Mouse (Mus musculus) neural tube, embryonic 13.5 days (tissue): ENCODE results near the gene Cmtm3. TPM values are rescaled to one million over a fixed set of nuclear protein-coding genes. Genes with fewer than 3 reads are reported as not detected.

Experiments used
- ATAC-seq: fragments of 200-750 bp; cut with Nextera tagmentation; 2 replicates; pipeline ENCODE4 v1.8.0; 2017; ENCODE audit warnings: low read depth, mild to moderate bottlenecking, moderate TSS enrichment, moderate library complexity
- H3K27ac ChIP-seq: fragments of 300-500 bp; sonication (generic); replicated peaks from 2 replicates; pipeline ENCODE4 v1.5.1; 2015; ENCODE audit warnings: moderate library complexity, mild to moderate bottlenecking, inconsistent platforms
- H3K27me3 ChIP-seq: fragments of 300-500 bp; sonication (generic); 2 replicates; pipeline ENCODE4 v1.6.1; 2015; ENCODE audit warnings: mild to moderate bottlenecking, inconsistent platforms
- H3K36me3 ChIP-seq: fragments of 300-500 bp; sonication (generic); 2 replicates; pipeline ENCODE4 v1.6.1; 2015; ENCODE audit warnings: mild to moderate bottlenecking, inconsistent platforms
- H3K4me1 ChIP-seq: fragments of 300-500 bp; sonication (generic); replicated peaks from 2 replicates; pipeline ENCODE4 v1.6.1; 2015; ENCODE audit warnings: inconsistent platforms
- H3K4me2 ChIP-seq: fragments of 300-500 bp; sonication (generic); 2 replicates; pipeline ENCODE4 v1.6.1; 2015; ENCODE audit warnings: inconsistent platforms, mild to moderate bottlenecking, moderate library complexity
- H3K4me3 ChIP-seq: fragments of 300-500 bp; sonication (generic); 2 replicates; pipeline ENCODE4 v1.5.1; 2015; ENCODE audit warnings: mild to moderate bottlenecking, inconsistent platforms
- H3K9ac ChIP-seq: fragments of 300-500 bp; sonication (generic); 2 replicates; pipeline ENCODE4 v1.6.1; 2015; ENCODE audit warnings: moderate library complexity, mild to moderate bottlenecking, inconsistent platforms
- H3K9me3 ChIP-seq: fragments of 300-500 bp; sonication (generic); 2 replicates; pipeline ENCODE4 v1.6.1; 2016; ENCODE audit warnings: inconsistent platforms
- WGBS: fragments of 180-500 bp; shearing (Covaris S2); methylation state at CpG from one replicate; pipeline ENCODE4 v1.1.7; 2015; 5-methylcytosine and 5-hydroxymethylcytosine counted together
- polyA plus RNA-seq: library from polyadenylated mRNA; unstranded; fragments of >200 nt; fragmentation: Nextera tagmentation; extraction: Ambion mirVana; gene quantifications from 2 replicates; pipeline ENCODE4 v1.2.1, GENCODE M21; 2015

The Cmtm3 gene
- polyA plus RNA-seq, 1 experiment from 2014 or later = 54.3 TPM

- H3K9ac ChIP-seq = no peak overlapping the region
- WGBS = 74% methylated on average over 11 of the region's 11 CpGs
Observed at GRCm38 (mm10) chr8:104374269-104374668, 35.1 kb downstream of the Cmtm3 start.

GRCm38 (mm10) chr8:104374864-104375846 is 35.9 kb downstream of the Cmtm3 start:
- Histone ChIP-seq H3K9me3 (no peaks in the 10 kb centered on the region), H3K27ac (0 out of 2 replicates have a peak overlapping the region, but pooled peaks have one; percentile 5), H3K4me3 (no peak overlapping the region), H3K4me1 (peaks cover 27% of the 10 kb centered on the region), H3K9ac (0 out of 2 replicates have a peak overlapping the region, but pooled peaks have one; percentile 31), H3K36me3 (no peaks in the 10 kb centered on the region), H3K4me2 (no peak overlapping the region), H3K27me3 (no peaks in the 10 kb centered on the region)
- ATAC-seq = no peak
- WGBS = 44% methylated on average over 14 of the region's 14 CpGs

More at GRCm38 (mm10) chr8:104374269-104374668, 35.1 kb downstream of the Cmtm3 start:
- Histone ChIP-seq H3K4me2 (no peak overlapping the region), H3K36me3 (no peaks in the 10 kb centered on the region), H3K4me1 (peaks cover 32% of the 10 kb centered on the region), H3K27me3 (no peaks in the 10 kb centered on the region), H3K27ac (no peak overlapping the region), H3K4me3 (no peak overlapping the region), H3K9me3 (no peaks in the 10 kb centered on the region)
- ATAC-seq = no peak

DNA sequence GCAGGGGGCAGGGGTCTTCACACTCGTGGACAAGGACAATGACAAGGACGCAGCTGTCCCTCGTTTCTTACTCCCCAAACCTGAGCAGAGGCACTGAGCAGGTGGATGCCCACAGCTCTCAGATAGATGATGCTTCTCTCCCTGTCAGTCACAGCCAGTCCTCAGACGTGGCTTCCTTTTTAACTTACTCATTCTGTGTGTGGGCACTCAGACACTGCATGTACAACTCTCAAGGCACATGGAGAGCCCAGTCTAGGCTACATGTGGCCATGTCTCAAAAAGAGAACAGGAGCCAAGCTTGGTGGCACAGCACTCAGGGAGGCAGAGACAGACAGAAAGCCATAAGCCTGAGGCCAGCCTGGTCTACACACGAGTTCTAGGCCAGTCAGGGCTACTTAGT is 36.7 kb downstream of the Cmtm3 start:
- Histone ChIP-seq H3K9ac (0 out of 2 replicates have a peak overlapping the region, but pooled peaks have one; percentile 31), H3K9me3 (no peaks in the 10 kb centered on the region), H3K27ac (no peak overlapping the region), H3K36me3 (no peaks in the 10 kb centered on the region), H3K4me1 (peaks cover 27% of the 10 kb centered on the region), H3K4me3 (no peak overlapping the region), H3K27me3 (no peaks in the 10 kb centered on the region), H3K4me2 (no peak overlapping the region)
- ATAC-seq = no peak
- 58% methylated on average over 5 of the region's 5 CpGs for WGBS

DNA sequence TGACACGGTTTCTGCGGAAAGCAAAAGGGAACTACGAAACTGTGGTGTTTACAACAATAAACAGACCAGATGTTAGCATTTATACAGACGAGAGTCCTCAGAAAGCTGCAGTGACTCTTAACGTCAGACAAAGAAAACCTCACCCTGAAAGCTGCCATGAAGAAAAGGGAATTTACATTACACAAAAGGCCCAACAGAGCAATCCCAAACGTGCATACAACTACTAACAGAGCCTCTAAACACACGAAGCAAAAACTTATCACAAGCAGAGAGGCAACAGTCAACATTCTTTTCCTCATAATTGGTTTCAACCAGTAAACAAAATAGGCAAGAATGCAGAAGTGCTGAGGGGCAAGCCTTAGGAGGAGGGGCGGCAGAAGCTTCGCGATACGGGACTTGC is 37.5 kb downstream of the Cmtm3 start:
- Histone ChIP-seq H3K9me3 (no peaks in the 10 kb centered on the region), H3K4me3 (no peak overlapping the region), H3K27ac (no peak overlapping the region), H3K4me2 (no peak overlapping the region), H3K9ac (0 out of 2 replicates have a peak overlapping the region, but pooled peaks have one; percentile 6), H3K4me1 (peaks cover 28% of the 10 kb centered on the region), H3K36me3 (no peaks in the 10 kb centered on the region), H3K27me3 (no peaks in the 10 kb centered on the region)
- ATAC-seq = no peak
- WGBS = 34% methylated on average over 11 of the region's 11 CpGs

DNA sequence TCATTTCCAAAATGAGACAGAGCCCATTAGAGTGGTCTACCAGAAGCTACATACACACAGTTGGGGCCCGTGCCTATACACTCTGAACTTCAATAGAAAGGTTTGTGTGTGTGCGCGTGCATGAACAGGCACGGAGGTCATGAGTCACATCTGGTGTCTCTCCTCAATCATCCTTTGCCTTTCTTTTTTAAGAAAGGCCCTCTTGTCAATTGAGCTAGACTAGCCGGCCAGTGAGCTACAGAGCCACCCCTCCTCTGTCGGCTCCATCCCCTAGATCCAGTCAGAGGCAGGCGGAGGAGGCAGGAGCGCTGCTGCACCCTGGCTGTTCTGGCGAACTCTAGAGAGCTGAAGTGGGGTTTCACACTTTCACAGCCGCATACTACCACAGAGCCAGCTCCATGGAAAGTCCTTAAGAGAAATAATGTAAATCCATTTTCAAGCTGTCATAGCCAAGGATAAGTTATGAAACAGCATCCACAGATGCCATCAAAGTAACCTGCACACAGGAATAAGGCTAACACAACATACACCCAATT is 40.2 kb downstream of the Cmtm3 start:
- no peak overlapping the region for H3K9ac ChIP-seq

DNA sequence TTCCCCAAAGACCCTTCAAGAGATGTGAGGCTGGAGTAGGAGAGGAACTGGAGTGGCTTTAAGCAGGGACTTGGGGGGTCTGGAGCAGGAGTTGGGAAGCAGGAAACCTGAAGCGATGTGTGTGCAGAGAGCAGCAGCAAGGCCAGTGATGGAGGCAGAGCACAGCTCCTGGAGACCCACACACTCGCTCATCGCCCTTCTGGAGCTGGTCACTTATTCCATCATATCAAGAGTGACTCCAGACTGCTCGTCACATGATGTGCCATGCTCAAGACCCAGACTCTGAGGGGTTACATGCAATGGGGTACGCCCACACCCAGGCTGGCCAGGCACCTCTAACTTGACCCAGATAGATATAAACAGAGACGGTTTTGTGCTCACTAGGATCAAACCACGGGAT is 41.1 kb downstream of the Cmtm3 start:
- no peaks in the 10 kb centered on the region for H3K9me3 ChIP-seq
- H3K4me2 ChIP-seq = no peak overlapping the region
- WGBS = 89% methylated on average over 7 of the region's 7 CpGs
- H3K4me1 ChIP-seq = peaks cover 30% of the 10 kb centered on the region
- no peak for ATAC-seq
- H3K27ac ChIP-seq = no peak overlapping the region
- H3K27me3 ChIP-seq = no peaks in the 10 kb centered on the region
- H3K4me3 ChIP-seq = no peak overlapping the region
- H3K9ac ChIP-seq = no peak overlapping the region
- no peaks in the 10 kb centered on the region for H3K36me3 ChIP-seq

More for the DNA sequence above, 40.2 kb downstream of the Cmtm3 start:
- Histone ChIP-seq H3K27ac (no peak overlapping the region), H3K4me3 (no peak overlapping the region), H3K4me1 (peaks cover 38% of the 10 kb centered on the region), H3K27me3 (no peaks in the 10 kb centered on the region), H3K9me3 (no peaks in the 10 kb centered on the region), H3K36me3 (no peaks in the 10 kb centered on the region), H3K4me2 (no peak overlapping the region)
- ATAC-seq = no peak
- 31% methylated on average over 10 of the region's 10 CpGs for WGBS

DNA sequence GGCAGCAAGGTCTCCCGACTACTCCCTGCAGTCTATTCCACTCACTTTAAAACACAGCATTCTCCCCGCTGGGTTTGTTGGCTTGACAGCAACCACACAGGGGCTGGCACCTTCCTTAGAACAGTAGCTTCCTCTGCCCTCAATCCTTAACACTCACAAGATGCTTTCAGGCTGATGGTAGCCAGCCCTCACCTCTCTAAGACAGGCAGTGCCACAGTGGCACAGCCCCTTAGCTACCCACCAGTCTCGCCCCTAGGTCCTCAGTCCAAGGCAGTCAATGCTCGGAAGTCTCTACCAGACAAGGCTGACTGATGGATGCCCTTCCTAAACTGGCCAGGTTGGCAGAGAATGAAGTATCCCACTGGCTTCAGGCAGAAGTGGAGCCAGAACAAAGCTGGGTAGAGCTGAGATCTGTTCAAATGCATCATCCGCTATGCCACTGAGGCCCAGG is 41.8 kb downstream of the Cmtm3 start:
- Histone ChIP-seq H3K4me3 (no peak overlapping the region), H3K4me1 (peaks cover 23% of the 10 kb centered on the region), H3K27ac (no peak overlapping the region), H3K9me3 (no peaks in the 10 kb centered on the region), H3K27me3 (no peaks in the 10 kb centered on the region), H3K4me2 (no peak overlapping the region), H3K36me3 (no peaks in the 10 kb centered on the region), H3K9ac (no peak overlapping the region)
- no peak for ATAC-seq
- 85% methylated on average over 5 of the region's 5 CpGs for WGBS

- H3K4me2 ChIP-seq = no peak overlapping the region
- 91% methylated on average over 2 of the region's 2 CpGs for WGBS
- peaks cover 36% of the 10 kb centered on the region for H3K4me1 ChIP-seq
- no peaks in the 10 kb centered on the region for H3K36me3 ChIP-seq
- no peak overlapping the region for H3K27ac ChIP-seq
- no peaks in the 10 kb centered on the region for H3K27me3 ChIP-seq
- ATAC-seq = no peak
- H3K4me3 ChIP-seq = no peak overlapping the region
- H3K9me3 ChIP-seq = no peaks in the 10 kb centered on the region
- no peak overlapping the region for H3K9ac ChIP-seq
Observed at GRCm38 (mm10) chr8:104383296-104383695, 44.1 kb downstream of the Cmtm3 start.

DNA sequence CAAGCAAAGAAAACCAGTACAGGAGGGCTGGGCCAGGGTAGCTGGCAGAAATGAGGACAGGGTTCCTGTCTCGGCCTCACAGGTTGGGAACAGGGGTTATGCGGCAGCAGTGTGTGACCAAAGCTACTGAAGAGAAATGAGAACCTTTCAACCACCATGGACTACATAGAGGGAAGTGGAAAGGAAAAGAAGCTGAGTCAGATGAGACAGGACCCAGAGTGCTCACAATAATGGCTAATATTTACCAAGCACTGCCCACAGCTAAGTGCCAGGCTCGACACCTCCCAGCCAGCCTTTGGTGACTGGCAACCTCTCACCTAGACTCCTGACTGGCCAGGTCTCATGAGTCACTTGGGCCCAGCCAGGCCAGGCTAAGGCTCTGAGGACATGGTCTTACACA is 44.8 kb downstream of the Cmtm3 start:
- H3K36me3 ChIP-seq = no peaks in the 10 kb centered on the region
- H3K4me3 ChIP-seq = no peak overlapping the region
- WGBS = 68% methylated on average over 3 of the region's 3 CpGs
- H3K27me3 ChIP-seq = no peaks in the 10 kb centered on the region
- no peak overlapping the region for H3K27ac ChIP-seq
- no peaks in the 10 kb centered on the region for H3K9me3 ChIP-seq
- H3K4me1 ChIP-seq = peaks cover 36% of the 10 kb centered on the region
- ATAC-seq = no peak
- H3K4me2 ChIP-seq = no peak overlapping the region
- H3K9ac ChIP-seq = no peak overlapping the region

GRCm38 (mm10) chr8:104386693-104387092 is 47.5 kb downstream of the Cmtm3 start:
- H3K9ac ChIP-seq = no peak overlapping the region
- H3K4me1 ChIP-seq = peaks cover 34% of the 10 kb centered on the region
- H3K27ac ChIP-seq = no peak overlapping the region
- no peak overlapping the region for H3K4me3 ChIP-seq
- H3K27me3 ChIP-seq = no peaks in the 10 kb centered on the region
- H3K36me3 ChIP-seq = no peaks in the 10 kb centered on the region
- ATAC-seq = no peak
- no peak overlapping the region for H3K4me2 ChIP-seq
- WGBS = 25% methylated on average over 4 of the region's 4 CpGs
- H3K9me3 ChIP-seq = no peaks in the 10 kb centered on the region

DNA sequence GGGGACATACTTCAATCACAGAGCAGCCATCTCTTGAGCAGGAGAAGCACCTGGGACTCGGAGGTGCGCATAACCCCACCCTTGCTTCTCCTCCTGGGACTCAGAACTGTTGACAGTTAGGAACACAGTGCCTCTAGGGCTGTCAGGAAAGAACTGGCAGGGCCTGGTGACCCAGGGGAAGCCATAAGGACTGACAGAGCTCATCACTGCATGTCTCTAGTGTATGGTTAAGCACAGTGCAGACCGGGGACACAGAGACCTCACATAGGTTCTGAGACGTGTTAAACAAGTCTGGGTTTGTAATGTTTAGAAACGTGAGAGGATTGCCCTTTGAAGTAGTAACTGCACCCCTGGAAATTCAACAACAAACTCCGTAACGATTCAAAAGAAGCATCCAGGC is 48.3 kb downstream of the Cmtm3 start:
- H3K27ac ChIP-seq = no peak overlapping the region
- no peaks in the 10 kb centered on the region for H3K9me3 ChIP-seq
- no peak for ATAC-seq
- WGBS = 65% methylated on average over 7 of the region's 7 CpGs
- peaks cover 26% of the 10 kb centered on the region for H3K4me1 ChIP-seq
- H3K27me3 ChIP-seq = no peaks in the 10 kb centered on the region
- no peaks in the 10 kb centered on the region for H3K36me3 ChIP-seq
- H3K9ac ChIP-seq = no peak overlapping the region
- no peak overlapping the region for H3K4me3 ChIP-seq
- no peak overlapping the region for H3K4me2 ChIP-seq

DNA sequence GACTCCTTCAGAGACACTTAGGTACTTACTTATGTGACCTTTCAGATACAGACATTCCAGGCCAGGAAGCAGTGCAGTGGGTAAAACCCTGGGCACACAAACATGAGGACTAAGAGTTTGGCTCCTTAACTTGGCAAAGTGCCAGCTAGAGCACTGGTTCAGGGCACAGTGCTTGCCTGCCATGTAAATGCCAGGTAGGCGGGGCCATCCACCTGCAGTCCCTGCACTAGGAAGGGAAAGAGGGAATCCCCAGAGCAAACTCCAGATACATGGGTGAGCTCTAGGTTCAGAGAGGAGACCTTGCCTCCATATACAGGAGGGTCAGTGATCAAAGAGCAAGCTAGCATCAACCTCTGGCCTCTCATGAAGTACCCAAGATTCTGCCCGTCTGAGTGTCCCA is 48.8 kb downstream of the Cmtm3 start:
- Histone ChIP-seq H3K4me2 (no peak overlapping the region), H3K9ac (no peak overlapping the region), H3K36me3 (no peaks in the 10 kb centered on the region), H3K27ac (no peak overlapping the region), H3K27me3 (no peaks in the 10 kb centered on the region), H3K9me3 (no peaks in the 10 kb centered on the region), H3K4me3 (no peak overlapping the region), H3K4me1 (peaks cover 22% of the 10 kb centered on the region)
- no peak; the same call in 1 of the 2 replicates for ATAC-seq
- 87% methylated on average over 2 of the region's 2 CpGs for WGBS
